In the genomic region with DNA sequence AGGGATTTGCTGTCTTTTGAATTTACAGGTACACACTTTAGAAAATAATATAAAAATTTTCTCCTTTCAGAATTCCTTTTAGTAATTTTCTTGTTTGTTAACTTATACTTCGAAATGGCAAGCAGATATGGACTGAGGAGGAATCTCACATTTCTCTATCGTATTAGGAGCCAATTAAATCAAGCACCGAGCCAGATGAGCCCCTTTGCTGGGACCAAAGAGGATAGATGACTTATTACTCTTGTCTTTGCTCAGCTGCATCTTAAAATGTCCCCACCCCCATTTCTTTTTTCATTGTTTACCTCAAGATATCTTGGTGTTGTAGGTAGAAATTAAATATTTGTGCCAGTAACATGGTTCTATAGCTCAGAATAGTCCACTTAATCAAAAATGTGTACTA, we compare ENCODE assay signal across 16 mouse cellular contexts.
"Had no signal": no experiment of that assay in that cellular context is flagged by ENCODE, and none has a peak within 500 bp of the region (broad histone marks: within the 10 kb centered on the region; RNA-seq: fewer than 3 reads in every experiment).

No protein-coding gene starts in this region.

- H3K9me3 ChIP-seq: neural tube, embryonic 13.5 days; neural tube, embryonic 15.5 days; stomach, embryonic 15.5 days had no signal

- H3K4me2 ChIP-seq: neural tube, embryonic 13.5 days; neural tube, embryonic 15.5 days; stomach, embryonic 15.5 days had no signal

- H3K9ac ChIP-seq: neural tube, embryonic 13.5 days; neural tube, embryonic 15.5 days; stomach, embryonic 15.5 days had no signal

- H3K4me3 ChIP-seq: neural tube, embryonic 13.5 days; neural tube, embryonic 15.5 days; stomach, embryonic 15.5 days had no signal

- H3K36me3 ChIP-seq: neural tube, embryonic 13.5 days; neural tube, embryonic 15.5 days; stomach, embryonic 15.5 days had no signal

- H3K27ac ChIP-seq: neural tube, embryonic 13.5 days; neural tube, embryonic 15.5 days; stomach, embryonic 15.5 days; stomach, postnatal 0 days had no signal

- H3K27me3 ChIP-seq: neural tube, embryonic 13.5 days; neural tube, embryonic 15.5 days; stomach, embryonic 15.5 days had no signal

- DNase-seq: retina, postnatal 1 day; right cerebral cortex, adult 18-20 months; right cerebral cortex, postnatal 14 days; right cerebral cortex, postnatal 25 days; right cerebral cortex, postnatal 4 days; spleen, adult 18-20 months; thymus, adult 18-20 months; thymus, adult 2 months; thymus, postnatal 14 days; thymus, postnatal 25 days; thymus, postnatal 36 days; thymus, postnatal 4 days had no signal

- H3K4me1 ChIP-seq: neural tube, embryonic 15.5 days; stomach, embryonic 15.5 days had no signal
